Mouse (Mus musculus) MEL (cell line): Measurements from ENCODE around the gene Lrrc73.

ENCODE experiments used
- CTCF ChIP-seq, 3 experiments: IDR thresholded peaks in 2 of 3; conservative IDR thresholded peaks in 1 of 3; 2 replicates each; pipeline ENCODE4 v1.5.1; 2011 to 2012; ENCODE audit warnings: low read length in 3 of 3, low read depth in 2 of 3, mild to moderate bottlenecking in 2 of 3, improper control_type of control experiment in 1 of 3, inconsistent platforms in 1 of 3, mixed read lengths in 1 of 3, moderate library complexity in 1 of 3; ENCODE audit not compliant: control insufficient read depth in 1 of 3, insufficient read depth in 1 of 3, poor library complexity in 1 of 3, severe bottlenecking in 1 of 3
- EP300 ChIP-seq, 2 experiments: IDR thresholded peaks; 2 replicates each; pipeline ENCODE4 v1.6.1; 2011; ENCODE audit warnings: improper control_type of control experiment in 2 of 2, low read length in 2 of 2, low read depth in 1 of 2, mild to moderate bottlenecking in 1 of 2
- GATA1 ChIP-seq: IDR thresholded peaks from 2 replicates; pipeline ENCODE4 v1.6.1; 2011; ENCODE audit warnings: low read depth, low read length, improper control_type of control experiment
- KAT2A ChIP-seq: conservative IDR thresholded peaks from 2 replicates; pipeline ENCODE4 v1.6.1; 2012; ENCODE audit warnings: low read depth, low read length, improper control_type of control experiment, inconsistent platforms
- MEF2A ChIP-seq: IDR thresholded peaks from 2 replicates; pipeline ENCODE4 v1.6.1; 2014; ENCODE audit warnings: low read depth, mild to moderate bottlenecking, inconsistent platforms, low read length, improper control_type of control experiment; ENCODE audit not compliant: poor library complexity, insufficient replicate concordance, severe bottlenecking; ENCODE audit errors: extremely low read depth
- NELFE ChIP-seq: IDR thresholded peaks from 2 replicates; pipeline ENCODE4 v1.6.1; 2011; ENCODE audit warnings: low read depth, low read length, improper control_type of control experiment
- POLR2A ChIP-seq, 2 experiments: IDR thresholded peaks; 2 replicates each; pipeline ENCODE4 v1.6.1; 2011 to 2012; ENCODE audit warnings: low read length in 2 of 2, mild to moderate bottlenecking in 2 of 2, control low read depth in 1 of 2, improper control_type of control experiment in 1 of 2, low read depth in 1 of 2, moderate library complexity in 1 of 2; ENCODE audit not compliant: control insufficient read depth in 1 of 2, insufficient read depth in 1 of 2, poor library complexity in 1 of 2
- TBP ChIP-seq: IDR thresholded peaks from 2 replicates; pipeline ENCODE4 v1.8.0; 2011; ENCODE audit warnings: low read depth, low read length, improper control_type of control experiment

DNA sequence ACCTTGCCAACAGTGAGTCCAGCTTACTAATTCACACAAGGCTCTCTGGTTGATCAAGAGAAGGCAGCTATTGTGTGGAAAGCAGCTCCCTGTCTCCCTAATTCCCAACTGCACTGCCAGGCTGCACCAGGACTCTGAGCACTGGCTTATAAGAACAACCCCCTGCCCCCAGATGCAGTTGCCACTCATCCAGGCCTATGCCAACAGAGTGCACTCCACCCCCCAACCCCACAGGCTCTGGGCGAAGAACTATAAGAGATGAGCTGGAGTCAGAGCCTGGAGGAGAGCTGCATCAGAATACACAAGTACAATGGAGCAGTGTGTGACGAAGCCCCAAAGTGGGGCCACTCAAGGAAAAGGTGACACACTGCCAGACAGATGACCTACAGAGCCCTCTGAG, 18.7 kb downstream of the Lrrc73 start:
- TF ChIP-seq TBP (no peak), EP300 (IDR thresholded peaks at IDR 0.05; ENCODE audit: low read depth in 1 of 2, low read length in 2 of 2) (no peak), NELFE (no peak), GATA1 (no peak), CTCF (IDR thresholded peaks at IDR 0.05 in 2 of 3, conservative IDR thresholded peaks at IDR 0.05 in 1 of 3; ENCODE audit: control insufficient read depth in 1 of 3, insufficient read depth in 1 of 3, low read depth in 2 of 3, low read length in 3 of 3, poor library complexity in 1 of 3, severe bottlenecking in 1 of 3) (no peak), POLR2A (IDR thresholded peaks at IDR 0.05; ENCODE audit: control insufficient read depth in 1 of 2, insufficient read depth in 1 of 2, low read depth in 1 of 2, low read length in 2 of 2, poor library complexity in 1 of 2) (no peak), MEF2A (no peak), KAT2A (no peak)
